Comparison of ENCODE assay signal across 11 mouse cellular contexts in the genomic region with DNA sequence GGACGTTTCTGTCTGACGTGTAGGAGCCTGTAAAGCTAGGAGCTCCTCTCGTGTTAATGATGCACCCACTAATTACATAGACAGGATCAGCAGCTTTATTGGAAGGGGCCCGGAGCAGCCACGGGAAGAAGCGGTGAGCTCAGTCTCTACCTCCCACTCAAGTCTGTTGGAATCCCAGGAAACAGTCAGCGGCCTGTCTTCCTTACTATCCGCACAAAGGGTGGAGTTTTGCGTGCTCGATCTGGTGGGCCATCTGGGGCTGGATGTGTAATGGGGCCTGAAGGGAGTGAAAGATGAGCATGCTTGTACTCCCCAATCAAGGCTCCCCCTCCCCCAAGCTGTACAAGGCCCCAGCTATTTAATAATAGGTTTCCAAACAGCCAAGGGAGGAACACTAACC. TPM values are rescaled to one million over a fixed set of nuclear protein-coding genes. Genes with fewer than 3 reads are reported as not detected.
A peak's percentile ranks its signal among the peaks of the same experiment; 100 is the strongest.
DNase-seq lines count a peak whose midpoint lies in the region; ATAC-seq and TF ChIP-seq lines count a peak whose summit lies in the region.
"Had no signal": no experiment of that assay in that cellular context is flagged by ENCODE, and none has a peak within 500 bp of the region (broad histone marks: within the 10 kb centered on the region; RNA-seq: fewer than 3 reads in every experiment).

No protein-coding gene starts in this region.

- peak; percentile 54; the same call in 1 of the 2 replicates for ATAC-seq in stomach, embryonic 15.5 days (ENCODE audit: insufficient read depth, low FRiP score, low read depth)
- ATAC-seq in heart, embryonic 12.5 days (ENCODE audit: insufficient number of reproducible peaks, low FRiP score), result no peak

- no peak overlapping the region for H3K4me3 ChIP-seq in layer of hippocampus, adult 2 months
- no peak overlapping the region for H3K4me3 ChIP-seq in stomach, embryonic 15.5 days (replicated peaks)
- no peak overlapping the region for H3K4me3 ChIP-seq in heart, embryonic 12.5 days
- H3K4me3 ChIP-seq: heart, embryonic 15.5 days had no signal

- intact Hi-C loops in left cerebral cortex, postnatal 14 days (cut with DNase I), result loop anchor here (5.0 kb wide), 1 partner anchor 43 kb away; a partner anchor contains a TSS

- H3K4me2 ChIP-seq in stomach, embryonic 15.5 days, result no peak overlapping the region
- H3K4me2 ChIP-seq in heart, embryonic 12.5 days, result no peak overlapping the region
- H3K4me2 ChIP-seq: heart, embryonic 15.5 days had no signal

- H3K9ac ChIP-seq in stomach, embryonic 15.5 days, result no peak overlapping the region
- no peak overlapping the region for H3K9ac ChIP-seq in heart, embryonic 12.5 days
- H3K9ac ChIP-seq: heart, embryonic 15.5 days had no signal

- no peak for TF ChIP-seq CTCF in layer of hippocampus, adult 2 months (conservative IDR thresholded peaks at IDR 0.05)

- H3K36me3 ChIP-seq in stomach, embryonic 15.5 days, result no peaks in the 10 kb centered on the region
- H3K36me3 ChIP-seq in heart, embryonic 12.5 days, result no peaks in the 10 kb centered on the region
- H3K36me3 ChIP-seq: G1E; heart, embryonic 15.5 days had no signal

- 41% methylated on average over 10 of the region's 10 CpGs for WGBS in stomach, embryonic 15.5 days
- 69% methylated on average over 10 of the region's 10 CpGs for WGBS in heart, embryonic 12.5 days

- H3K4me1 ChIP-seq in stomach, embryonic 15.5 days, result 0 out of 2 replicates have a peak, but pooled peaks cover 21% of the 10 kb centered on the region
- no peaks in the 10 kb centered on the region for H3K4me1 ChIP-seq in heart, embryonic 12.5 days (replicated peaks)

- no peaks in the 10 kb centered on the region for H3K9me3 ChIP-seq in stomach, embryonic 15.5 days
- H3K9me3 ChIP-seq in heart, embryonic 12.5 days (replicated peaks), result no peaks in the 10 kb centered on the region
- H3K9me3 ChIP-seq: G1E; heart, embryonic 15.5 days had no signal

- peak; percentile 31 for DNase-seq in embryo, embryonic 10.5 days (ENCODE audit: low spot score)
- DNase-seq in embryo, embryonic 9.5 days (ENCODE audit: extremely low spot score), result no peak
- DNase-seq in left cerebral cortex, postnatal 14 days (ENCODE audit: low spot score in 2 of 2), result peak; percentile 15 to 54
- DNase-seq in left cerebral cortex, adult 11 months (ENCODE audit: low spot score), result no peak
- peak; percentile 52 to 69 for DNase-seq in layer of hippocampus, adult 2 months (ENCODE audit: low spot score in 2 of 2)
- DNase-seq in cerebellum, adult 11-12 months, result no peak
- DNase-seq: cerebellum, adult 2 months had no signal

- peak overlapping the region; percentile 78 for H3K27ac ChIP-seq in layer of hippocampus, adult 2 months
- peak overlapping the region; percentile 16; the same call in 1 of the 2 replicates for H3K27ac ChIP-seq in stomach, embryonic 15.5 days
- H3K27ac ChIP-seq in heart, embryonic 12.5 days (ENCODE audit: poor library complexity, severe bottlenecking), result no peak overlapping the region
- H3K27ac ChIP-seq: heart, embryonic 15.5 days had no signal

- H3K27me3 ChIP-seq in stomach, embryonic 15.5 days (replicated peaks), result no peaks in the 10 kb centered on the region
- H3K27me3 ChIP-seq in heart, embryonic 12.5 days (replicated peaks), result peaks cover 3% of the 10 kb centered on the region; the same call in 1 of the 2 replicates
- H3K27me3 ChIP-seq: heart, embryonic 15.5 days had no signal

RNA-seq across cellular contexts. Expression of a gene that starts 44.3 kb away (rescaled TPM):
- total RNA-seq in left cerebral cortex, postnatal 14 days (2021), result 100 to 1,000 TPM; 615 to 674 TPM
- total RNA-seq in layer of hippocampus, adult 2 months (2021), result 100 to 1,000 TPM; 513 to 546 TPM
- 502 and 547 TPM in 2 replicates for polyA plus RNA-seq in stomach, embryonic 15.5 days (2015; fragmentation: Nextera tagmentation; extraction: Ambion mirVana)
- polyA plus RNA-seq in heart, embryonic 12.5 days (2016; fragmentation: Nextera tagmentation; extraction: Ambion mirVana), result 397 and 414 TPM in 2 replicates

Comparison
In these comparisons a context has a peak if more than half of its experiments do, and no peak if none do; other contexts are left out.
1. DNase-seq: peak in embryo, embryonic 10.5 days (single experiment), left cerebral cortex, postnatal 14 days (2 of 2) and layer of hippocampus, adult 2 months (2 of 2); none in embryo, embryonic 9.5 days (single experiment), left cerebral cortex, adult 11 months (single experiment) and cerebellum, adult 11-12 months (single experiment).